Mouse (Mus musculus) heart, embryonic 10.5 days (tissue): ENCODE measurements at regions not wholly inside any gene's neighbourhood (a gene's known extent, or its start where the extent isn't known, plus 50 kb on each side); places are given as distances from the start of the nearest gene placed in this dataset.

Experiments used
- DNase-seq: peaks from one replicate; pipeline ENCODE4 v3.0.0-alpha.2; 2017; ENCODE audit warnings: low spot score
- H3K27ac ChIP-seq: fragments of 300-500 bp; sonication (generic); 2 replicates; pipeline ENCODE4 v1.5.1; 2016; ENCODE audit warnings: mild to moderate bottlenecking
- H3K27me3 ChIP-seq: fragments of 300-500 bp; sonication (generic); 2 replicates; pipeline ENCODE4 v1.6.1; 2016; ENCODE audit warnings: mild to moderate bottlenecking; ENCODE audit not compliant: poor library complexity, insufficient read depth, severe bottlenecking
- H3K36me3 ChIP-seq: fragments of 300-500 bp; sonication (generic); 2 replicates; pipeline ENCODE4 v1.6.1; 2016; ENCODE audit warnings: mild to moderate bottlenecking, moderate library complexity
- H3K4me1 ChIP-seq: fragments of 300-500 bp; sonication (generic); 2 replicates; pipeline ENCODE4 v1.6.1; 2016; ENCODE audit warnings: mild to moderate bottlenecking
- H3K4me3 ChIP-seq: fragments of 300-500 bp; sonication (generic); 2 replicates; pipeline ENCODE4 v1.5.1; 2016; ENCODE audit warnings: mild to moderate bottlenecking, moderate library complexity
- H3K9me3 ChIP-seq: fragments of 300-500 bp; sonication (generic); 2 replicates; pipeline ENCODE4 v1.6.1; 2016; ENCODE audit warnings: mild to moderate bottlenecking, moderate library complexity
- WGBS: fragments of 180-500 bp; shearing (Covaris S2); methylation state at CpG from one replicate; pipeline ENCODE4 v1.1.7; 2016; 5-methylcytosine and 5-hydroxymethylcytosine counted together

GRCm38 (mm10) chr2:50675736-50676550 is 379.3 kb upstream of the Mmadhc start:
- H3K4me1 ChIP-seq = no peaks in the 10 kb centered on the region
- H3K27ac ChIP-seq = no peak overlapping the region
- DNase-seq = no peak
- WGBS = 79% methylated on average over 7 of the region's 7 CpGs
- H3K9me3 ChIP-seq = no peaks in the 10 kb centered on the region
- no peak overlapping the region for H3K4me3 ChIP-seq
- no peaks in the 10 kb centered on the region for H3K36me3 ChIP-seq
- no peaks in the 10 kb centered on the region for H3K27me3 ChIP-seq

- 90% methylated on average over 3 of the region's 3 CpGs for WGBS
- no peak overlapping the region for H3K27ac ChIP-seq
- H3K36me3 ChIP-seq = no peaks in the 10 kb centered on the region
- H3K9me3 ChIP-seq = no peaks in the 10 kb centered on the region
- no peaks in the 10 kb centered on the region for H3K4me1 ChIP-seq
- no peak for DNase-seq
- no peaks in the 10 kb centered on the region for H3K27me3 ChIP-seq
- no peak overlapping the region for H3K4me3 ChIP-seq
Measured at GRCm38 (mm10) chr2:50674856-50675175, 378.2 kb upstream of the Mmadhc start.

- Histone ChIP-seq H3K27me3 (no peaks in the 10 kb centered on the region), H3K9me3 (no peaks in the 10 kb centered on the region), H3K27ac (no peak overlapping the region), H3K36me3 (no peaks in the 10 kb centered on the region), H3K4me1 (no peaks in the 10 kb centered on the region), H3K4me3 (no peak overlapping the region)
- no peak for DNase-seq
- WGBS = 78% methylated on average over 7 of the region's 7 CpGs
Measured at GRCm38 (mm10) chr2:50674151-50674855, 377.7 kb upstream of the Mmadhc start.

DNA sequence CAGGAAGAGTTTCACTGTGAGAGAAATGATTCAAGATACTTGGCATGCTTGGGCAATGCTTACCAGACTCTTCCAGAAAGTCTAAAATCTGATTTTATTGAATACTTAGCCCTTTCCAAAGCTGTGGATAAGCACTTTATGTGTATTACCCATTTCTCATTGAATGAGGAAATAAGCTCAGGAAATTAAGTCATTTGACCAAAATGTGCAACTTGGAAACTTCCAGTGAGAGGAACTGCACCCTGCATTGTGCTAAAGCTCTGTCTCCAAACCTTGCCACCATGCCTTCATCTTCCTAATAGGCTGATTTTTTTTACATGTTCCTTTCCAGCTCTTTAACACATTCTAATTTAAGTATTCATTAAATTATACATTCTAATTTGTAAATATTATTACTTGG is 372.7 kb upstream of the Mmadhc start:
- Histone ChIP-seq H3K27ac (no peak overlapping the region), H3K36me3 (no peaks in the 10 kb centered on the region), H3K27me3 (no peaks in the 10 kb centered on the region), H3K9me3 (no peaks in the 10 kb centered on the region), H3K4me1 (no peaks in the 10 kb centered on the region), H3K4me3 (no peak overlapping the region)
- no peak for DNase-seq

DNA sequence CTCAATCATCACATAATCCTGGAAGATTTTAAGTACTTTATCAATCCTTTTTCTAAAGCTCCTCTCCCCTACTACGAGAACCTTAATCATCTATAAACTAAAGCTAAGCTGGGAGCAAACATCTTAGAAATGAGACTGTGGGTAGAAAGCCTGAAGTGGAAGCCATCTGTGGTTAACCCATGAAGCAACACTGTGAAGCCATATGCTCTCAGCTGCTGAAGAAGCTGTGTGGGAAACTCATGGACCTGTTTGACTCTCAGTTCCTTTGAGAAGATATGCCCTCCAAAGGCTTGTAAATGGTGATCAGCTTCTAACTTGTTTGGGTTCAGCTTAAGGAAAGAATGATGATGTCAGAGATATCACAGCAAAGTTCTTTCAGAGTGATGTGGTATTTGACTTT is 372.2 kb upstream of the Mmadhc start:
- H3K36me3 ChIP-seq = no peaks in the 10 kb centered on the region
- H3K9me3 ChIP-seq = no peaks in the 10 kb centered on the region
- no peak overlapping the region for H3K27ac ChIP-seq
- no peak overlapping the region for H3K4me3 ChIP-seq
- no peaks in the 10 kb centered on the region for H3K27me3 ChIP-seq
- 85% methylated on average over 1 of the region's 1 CpGs for WGBS
- no peaks in the 10 kb centered on the region for H3K4me1 ChIP-seq
- no peak for DNase-seq

DNA sequence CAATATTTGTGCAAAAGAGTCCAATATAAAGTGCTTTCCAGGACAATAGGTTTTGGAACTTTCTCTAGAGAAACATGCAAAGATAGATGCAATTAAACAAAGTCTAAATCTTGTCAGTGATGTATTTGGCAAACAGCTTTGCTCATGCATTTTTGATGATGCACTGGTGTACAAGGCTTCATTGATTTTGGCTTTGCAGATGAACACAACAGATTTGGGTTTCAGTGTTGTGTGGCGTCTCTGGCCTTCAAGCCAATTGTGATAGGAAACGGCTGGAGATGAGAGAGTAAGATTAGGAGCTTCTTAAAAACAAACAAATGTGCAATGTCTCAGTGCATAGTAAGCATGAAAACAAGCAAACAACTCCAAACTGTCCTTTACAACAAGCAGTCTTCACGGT is 370.6 kb upstream of the Mmadhc start:
- no peak overlapping the region for H3K4me3 ChIP-seq
- no peaks in the 10 kb centered on the region for H3K27me3 ChIP-seq
- WGBS = 58% methylated on average over 3 of the region's 3 CpGs
- H3K36me3 ChIP-seq = no peaks in the 10 kb centered on the region
- no peaks in the 10 kb centered on the region for H3K4me1 ChIP-seq
- H3K27ac ChIP-seq = no peak overlapping the region
- no peak for DNase-seq
- H3K9me3 ChIP-seq = no peaks in the 10 kb centered on the region

GRCm38 (mm10) chr2:50662504-50662903 is 365.9 kb upstream of the Mmadhc start:
- H3K27me3 ChIP-seq = no peaks in the 10 kb centered on the region
- H3K4me3 ChIP-seq = no peak overlapping the region
- H3K4me1 ChIP-seq = no peaks in the 10 kb centered on the region
- WGBS = 82% methylated on average over 1 of the region's 1 CpGs
- no peak for DNase-seq
- no peaks in the 10 kb centered on the region for H3K36me3 ChIP-seq
- H3K9me3 ChIP-seq = no peaks in the 10 kb centered on the region
- no peak overlapping the region for H3K27ac ChIP-seq

GRCm38 (mm10) chr2:50660000-50660399 is 363.4 kb upstream of the Mmadhc start:
- Histone ChIP-seq H3K9me3 (no peaks in the 10 kb centered on the region), H3K36me3 (no peaks in the 10 kb centered on the region), H3K27ac (no peak overlapping the region), H3K4me1 (no peaks in the 10 kb centered on the region), H3K4me3 (no peak overlapping the region), H3K27me3 (no peaks in the 10 kb centered on the region)
- DNase-seq = no peak
- WGBS = 68% methylated on average over 2 of the region's 2 CpGs

DNA sequence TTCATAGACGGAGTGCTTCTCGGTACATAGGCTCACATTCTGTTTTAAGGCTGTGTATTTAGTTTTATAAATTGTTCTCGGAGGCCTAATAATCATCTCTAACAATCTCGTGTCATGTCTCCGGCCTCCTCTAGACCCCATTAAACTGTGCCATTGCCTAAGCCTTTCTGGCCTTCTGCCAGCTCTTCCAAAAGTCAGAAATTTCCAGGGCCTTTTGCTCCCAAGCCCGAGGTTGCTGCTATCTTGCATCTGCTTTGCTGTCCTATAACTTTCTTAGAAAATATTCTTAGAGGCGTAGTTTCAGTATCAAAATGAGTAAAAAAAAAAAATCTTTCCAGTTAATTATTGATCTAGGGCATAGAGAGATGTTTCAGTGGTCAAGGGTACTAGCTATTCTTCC is 361.2 kb upstream of the Mmadhc start:
- 85% methylated on average over 7 of the region's 7 CpGs for WGBS
- H3K9me3 ChIP-seq = no peaks in the 10 kb centered on the region
- H3K27me3 ChIP-seq = no peaks in the 10 kb centered on the region
- no peak overlapping the region for H3K4me3 ChIP-seq
- H3K36me3 ChIP-seq = no peaks in the 10 kb centered on the region
- DNase-seq = no peak
- H3K27ac ChIP-seq = no peak overlapping the region
- no peaks in the 10 kb centered on the region for H3K4me1 ChIP-seq

- Histone ChIP-seq H3K4me3 (no peak overlapping the region), H3K9me3 (no peaks in the 10 kb centered on the region), H3K4me1 (no peaks in the 10 kb centered on the region), H3K27me3 (no peaks in the 10 kb centered on the region), H3K36me3 (no peaks in the 10 kb centered on the region), H3K27ac (no peak overlapping the region)
- 76% methylated on average over 6 of the region's 6 CpGs for WGBS
- no peak for DNase-seq
Measured at GRCm38 (mm10) chr2:50656351-50656750, 359.8 kb upstream of the Mmadhc start.

DNA sequence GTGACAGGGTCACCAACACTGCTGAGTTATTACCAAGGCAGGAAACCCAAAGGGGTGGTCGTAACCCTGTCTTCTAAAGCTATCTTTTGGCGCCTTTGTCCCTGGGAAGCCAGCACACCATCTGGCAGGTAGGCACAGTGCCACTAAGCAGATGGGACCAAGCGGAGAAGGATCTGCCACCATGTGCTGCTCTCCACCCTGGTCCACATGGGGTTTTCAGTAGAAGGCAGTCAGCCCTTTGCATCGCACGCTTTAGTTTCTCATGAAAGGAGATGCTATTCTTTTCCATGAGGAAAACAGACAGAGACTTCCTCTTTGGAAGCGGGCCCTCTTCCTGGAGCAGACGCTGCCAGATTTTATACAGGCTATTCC is 358.3 kb upstream of the Mmadhc start:
- Histone ChIP-seq H3K27ac (no peak overlapping the region), H3K4me1 (no peaks in the 10 kb centered on the region), H3K27me3 (no peaks in the 10 kb centered on the region), H3K36me3 (no peaks in the 10 kb centered on the region), H3K4me3 (no peak overlapping the region), H3K9me3 (no peaks in the 10 kb centered on the region)
- WGBS = 87% methylated on average over 7 of the region's 7 CpGs
- no peak for DNase-seq

DNA sequence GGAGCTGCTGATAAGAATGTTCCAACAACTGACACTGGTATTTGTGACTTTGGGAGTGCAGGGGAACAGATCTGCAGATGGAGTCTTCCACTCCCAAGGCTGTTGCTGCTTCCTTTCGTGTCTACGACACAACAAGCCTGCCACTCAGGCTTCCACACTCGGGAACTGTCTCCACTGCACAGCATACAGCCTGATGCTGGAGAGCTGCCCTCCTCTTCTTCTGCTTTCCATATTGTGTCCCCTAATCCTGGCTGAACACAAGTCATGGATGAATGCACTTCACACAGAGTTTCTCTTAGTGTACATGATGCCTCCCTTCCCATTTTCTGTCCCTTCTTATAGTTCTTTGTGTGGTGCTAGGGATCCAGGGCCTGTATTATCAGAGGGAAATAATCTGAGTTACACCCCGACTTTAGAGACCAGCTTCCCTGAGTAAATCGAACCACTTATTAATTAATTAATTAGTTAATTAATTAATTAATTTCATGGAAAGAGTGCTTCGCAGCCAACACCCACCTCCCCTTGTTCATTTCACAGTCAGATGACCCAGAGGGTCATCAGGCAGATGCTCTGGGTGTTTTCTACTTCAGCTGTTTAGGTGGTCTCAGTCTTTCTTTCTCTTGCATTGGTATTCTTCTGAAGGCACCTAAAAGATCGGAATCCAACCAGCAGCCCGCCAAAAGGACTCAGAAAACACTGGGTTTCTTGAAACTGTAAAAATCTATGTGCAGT is 357.8 kb upstream of the Mmadhc start:
- Histone ChIP-seq H3K27me3 (no peaks in the 10 kb centered on the region), H3K36me3 (no peaks in the 10 kb centered on the region), H3K4me3 (no peak overlapping the region), H3K4me1 (no peaks in the 10 kb centered on the region), H3K9me3 (no peaks in the 10 kb centered on the region), H3K27ac (no peak overlapping the region)
- DNase-seq = no peak
- 69% methylated on average over 8 of the region's 8 CpGs for WGBS

DNA sequence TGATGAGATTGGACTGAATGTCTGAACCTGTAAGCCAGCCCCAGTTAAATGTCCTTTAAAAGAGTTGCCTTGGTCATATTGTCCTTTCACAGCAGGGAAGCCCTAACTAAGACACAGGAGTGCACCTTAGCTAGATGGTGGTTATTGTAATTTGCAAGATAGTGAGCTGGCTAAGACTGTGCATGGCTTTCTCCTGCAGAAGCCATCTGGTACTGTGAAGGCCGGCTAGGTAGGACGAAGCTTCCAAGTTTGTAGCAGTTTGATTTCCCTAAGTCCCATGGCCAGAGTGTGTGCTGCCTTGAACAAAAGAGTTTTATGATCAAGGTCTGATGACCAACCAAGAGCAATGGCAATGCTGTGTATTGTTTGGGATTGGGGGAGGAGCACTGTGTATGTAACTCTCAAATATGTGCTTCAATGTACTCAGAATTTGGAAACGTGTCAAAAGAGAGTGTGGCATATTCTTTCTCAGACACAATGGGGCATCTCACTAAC is 356.6 kb upstream of the Mmadhc start:
- Histone ChIP-seq H3K27ac (no peak overlapping the region), H3K4me3 (no peak overlapping the region), H3K9me3 (no peaks in the 10 kb centered on the region), H3K27me3 (no peaks in the 10 kb centered on the region), H3K36me3 (no peaks in the 10 kb centered on the region), H3K4me1 (no peaks in the 10 kb centered on the region)
- DNase-seq = no peak
- 98% methylated on average over 3 of the region's 3 CpGs for whole genome bisulfite sequencing
